ENCODE assay signal across 26 mouse cellular contexts in genomic region chr6:115279639-115280038, GRCm38 (mm10). TPM values are rescaled to one million over a fixed set of nuclear protein-coding genes. Genes with fewer than 3 reads are reported as not detected.
"Had no signal": no experiment of that assay in that cellular context is flagged by ENCODE, and none has a peak within 500 bp of the region (broad histone marks: within the 10 kb centered on the region; RNA-seq: fewer than 3 reads in every experiment).

No protein-coding gene starts in this region.

- H3K27me3 ChIP-seq: liver, embryonic 13.5 days; liver, embryonic 15.5 days; lung, embryonic 15.5 days; midbrain, embryonic 13.5 days; midbrain, embryonic 15.5 days; neural tube, embryonic 12.5 days had no signal

- DNase-seq: liver, embryonic 13.5 days; lung, adult 18-20 months; lung, postnatal 14 days; lung, postnatal 36 days; right cerebral cortex, postnatal 14 days; thymus, adult 2 months; thymus, postnatal 25 days; thymus, postnatal 4 days had no signal

- H3K9me3 ChIP-seq: liver, embryonic 13.5 days; liver, embryonic 15.5 days; lung, embryonic 15.5 days; megakaryocyte, embryonic 14.5 days; midbrain, embryonic 13.5 days; midbrain, embryonic 15.5 days; neural tube, embryonic 12.5 days had no signal

- H3K4me1 ChIP-seq: liver, embryonic 13.5 days; liver, embryonic 15.5 days; midbrain, embryonic 13.5 days; midbrain, embryonic 15.5 days; neural tube, embryonic 12.5 days had no signal

- H3K9ac ChIP-seq: liver, embryonic 13.5 days; liver, embryonic 15.5 days; lung, embryonic 15.5 days; midbrain, embryonic 13.5 days; midbrain, embryonic 15.5 days; neural tube, embryonic 12.5 days had no signal

- H3K27ac ChIP-seq: liver, embryonic 13.5 days; liver, embryonic 15.5 days; lung, embryonic 15.5 days; macrophage; midbrain, embryonic 13.5 days; midbrain, embryonic 15.5 days; neural tube, embryonic 12.5 days had no signal

- ATAC-seq: lung, postnatal 0 days; midbrain, embryonic 13.5 days; midbrain, embryonic 15.5 days had no signal

- H3K4me3 ChIP-seq: liver, embryonic 13.5 days; liver, embryonic 15.5 days; lung, embryonic 15.5 days; megakaryocyte, embryonic 14.5 days; midbrain, embryonic 13.5 days; midbrain, embryonic 15.5 days; neural tube, embryonic 12.5 days had no signal

- H3K4me2 ChIP-seq: liver, embryonic 13.5 days; liver, embryonic 15.5 days; lung, embryonic 15.5 days; midbrain, embryonic 13.5 days; midbrain, embryonic 15.5 days; neural tube, embryonic 12.5 days had no signal

- H3K36me3 ChIP-seq: liver, embryonic 13.5 days; liver, embryonic 15.5 days; lung, embryonic 15.5 days; midbrain, embryonic 13.5 days; midbrain, embryonic 15.5 days; neural tube, embryonic 12.5 days had no signal

RNA-seq across cellular contexts. Expression of gene Timp4, which starts 27.6 kb away (rescaled TPM):
- total RNA-seq: megakaryocyte progenitor cell, adult 5-6 weeks; monocyte, adult 5-6 weeks; neutrophil, adult 5-6 weeks had no signal
- polyA plus RNA-seq: macrophage had no signal

RNA-seq across cellular contexts. Expression of gene Gm17482, which starts 52.5 kb away (rescaled TPM):
- total RNA-seq: megakaryocyte progenitor cell, adult 5-6 weeks; midbrain, postnatal 0 days; monocyte, adult 5-6 weeks; neutrophil, adult 5-6 weeks had no signal
- polyA plus RNA-seq: liver, embryonic 13.5 days; liver, embryonic 15.5 days; lung, embryonic 15.5 days; lung, postnatal 0 days; macrophage; midbrain, embryonic 13.5 days; midbrain, embryonic 15.5 days; midbrain, postnatal 0 days; neural tube, embryonic 12.5 days; neural tube, embryonic 14.5 days; spleen, adult 2 months; stomach, embryonic 14.5 days; stomach, embryonic 16.5 days; testis, adult 2 months; thymus, adult 2 months; urinary bladder, adult 2 months had no signal
